In the genomic region with DNA sequence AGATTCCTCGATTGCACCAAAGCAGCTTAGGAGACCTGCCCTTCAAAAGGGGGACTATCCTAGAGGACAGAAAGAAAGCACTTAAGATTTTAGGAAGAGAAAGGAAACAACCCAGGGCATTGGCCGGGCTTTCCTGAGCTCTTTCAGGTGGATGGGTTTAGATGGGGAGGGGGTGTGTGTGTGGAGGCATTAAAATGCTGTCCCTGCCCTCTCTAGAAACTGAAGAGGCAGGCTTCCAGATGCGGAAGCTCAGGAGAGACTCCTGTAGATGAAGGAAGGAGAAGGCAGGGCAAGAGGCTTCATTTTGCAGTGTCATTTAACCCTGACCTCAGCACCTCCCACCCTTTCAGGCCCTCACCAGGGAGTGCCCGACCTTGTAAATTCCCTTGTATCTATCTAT, we compare ENCODE assay signal across 8 mouse cellular contexts.
A peak's percentile ranks its signal among the peaks of the same experiment; 100 is the strongest.
DNase-seq lines count a peak whose midpoint lies in the region; ATAC-seq lines count a peak whose summit lies in the region.

No protein-coding gene starts in this region.

- DNase-seq in heart, postnatal 25 days (ENCODE audit: low spot score): no peak
- DNase-seq in ZHBTc4 (ENCODE audit: low read depth, low spot score): peak; percentile 4
- peak; percentile 83 for DNase-seq in midbrain, embryonic 11.5 days (ENCODE audit: low spot score, missing footprints)
- DNase-seq in gastrocnemius, adult 8-10 months (ENCODE audit: low spot score in 2 of 2): no peak
- DNase-seq in left cerebral cortex, postnatal 25 days (ENCODE audit: low spot score in 2 of 2): no peak
- DNase-seq in gastrocnemius, postnatal 25 days: no peak

- intact Hi-C loops in heart, postnatal 25 days (cut with DNase I): no loop called here
- intact Hi-C loops in left cerebral cortex, postnatal 25 days (cut with DNase I): no loop called here

- WGBS in heart, embryonic 15.5 days: 8% methylated on average over 4 of the region's 4 CpGs
- WGBS in forebrain, embryonic 16.5 days: 7% methylated on average over 4 of the region's 4 CpGs
- whole genome bisulfite sequencing in midbrain, embryonic 11.5 days: 0% methylated on average over 4 of the region's 4 CpGs

- no peak for ATAC-seq in heart, embryonic 15.5 days (replicated peaks; ENCODE audit: insufficient number of reproducible peaks, insufficient read depth, low FRiP score, low read depth)
- ATAC-seq in forebrain, embryonic 16.5 days: peak; percentile 7; the same call in 1 of the 2 replicates
- peak; percentile 12 for ATAC-seq in midbrain, embryonic 11.5 days (ENCODE audit: low FRiP score)

- no peaks in the 10 kb centered on the region for H3K36me3 ChIP-seq in heart, embryonic 15.5 days
- no peaks in the 10 kb centered on the region for H3K36me3 ChIP-seq in forebrain, embryonic 16.5 days (ENCODE audit: control insufficient read depth, insufficient read depth)
- no peaks in the 10 kb centered on the region for H3K36me3 ChIP-seq in midbrain, embryonic 11.5 days (ENCODE audit: control insufficient read depth, insufficient read depth, low read length)

- no peak overlapping the region; the same call in 1 of the 2 replicates for H3K9ac ChIP-seq in heart, embryonic 15.5 days
- peak overlapping the region; percentile 69 for H3K9ac ChIP-seq in forebrain, embryonic 16.5 days (replicated peaks; ENCODE audit: low read depth, low read length)
- H3K9ac ChIP-seq in midbrain, embryonic 11.5 days (ENCODE audit: low read length): peak overlapping the region; percentile 67

- H3K9me3 ChIP-seq in heart, embryonic 15.5 days (replicated peaks): no peaks in the 10 kb centered on the region
- H3K9me3 ChIP-seq in forebrain, embryonic 16.5 days (ENCODE audit: control insufficient read depth, low read length): no peaks in the 10 kb centered on the region
- H3K9me3 ChIP-seq in midbrain, embryonic 11.5 days (ENCODE audit: control insufficient read depth, low read length): no peaks in the 10 kb centered on the region

- peak overlapping the region; percentile 89 for H3K4me2 ChIP-seq in heart, embryonic 15.5 days
- peak overlapping the region; percentile 66 for H3K4me2 ChIP-seq in forebrain, embryonic 16.5 days (ENCODE audit: low read length)
- H3K4me2 ChIP-seq in midbrain, embryonic 11.5 days: peak overlapping the region; percentile 85

- H3K27ac ChIP-seq in heart, embryonic 15.5 days: no peak overlapping the region
- H3K27ac ChIP-seq in forebrain, embryonic 16.5 days (ENCODE audit: low read length): peak overlapping the region; percentile 49
- H3K27ac ChIP-seq in midbrain, embryonic 11.5 days (ENCODE audit: low read depth, low read length): peak overlapping the region; percentile 42; the same call in 1 of the 2 replicates

- H3K27me3 ChIP-seq in heart, embryonic 15.5 days: peaks cover 25% of the 10 kb centered on the region
- H3K27me3 ChIP-seq in forebrain, embryonic 16.5 days (replicated peaks; ENCODE audit: control insufficient read depth, insufficient read depth, low read length): no peaks in the 10 kb centered on the region
- no peaks in the 10 kb centered on the region for H3K27me3 ChIP-seq in midbrain, embryonic 11.5 days (ENCODE audit: control insufficient read depth, insufficient read depth, low read length)

- peak overlapping the region; percentile 52 for H3K4me3 ChIP-seq in heart, embryonic 15.5 days
- H3K4me3 ChIP-seq in forebrain, embryonic 16.5 days (replicated peaks; ENCODE audit: low read length): peak overlapping the region; percentile 54
- peak overlapping the region; percentile 46 for H3K4me3 ChIP-seq in midbrain, embryonic 11.5 days (ENCODE audit: low read depth, low read length)

- H3K4me1 ChIP-seq in heart, embryonic 15.5 days (replicated peaks): peaks cover 16% of the 10 kb centered on the region
- peaks cover 8% of the 10 kb centered on the region for H3K4me1 ChIP-seq in forebrain, embryonic 16.5 days (replicated peaks; ENCODE audit: control insufficient read depth, insufficient read depth, low read length)
- H3K4me1 ChIP-seq in midbrain, embryonic 11.5 days (ENCODE audit: control insufficient read depth, insufficient read depth, low read length): no peaks in the 10 kb centered on the region

Comparison
In these comparisons a context has a peak if more than half of its experiments do, and no peak if none do; other contexts are left out.
1. DNase-seq: peak in ZHBTc4 (single experiment) and midbrain, embryonic 11.5 days (single experiment); none in heart, postnatal 25 days (single experiment), gastrocnemius, adult 8-10 months (0 of 2), left cerebral cortex, postnatal 25 days (0 of 2) and gastrocnemius, postnatal 25 days (single experiment).
2. Peak in every context shown above with its lines, with median percentiles within 50 percentile points of each other: H3K4me2 ChIP-seq and H3K4me3 ChIP-seq.